Mouse (Mus musculus): ENCODE results near the gene Ccl5. TPM values are rescaled to one million over a fixed set of nuclear protein-coding genes. Genes with fewer than 3 reads are reported as not detected.

The Ccl5 gene
- 0.74 and 5.3 TPM in 2 replicates for polyA plus RNA-seq (2021; fragmentation: Nextera tagmentation)
- long read RNA-seq, experiment 1: 0 reads
- long read RNA-seq, experiment 2: 0 reads

DNA sequence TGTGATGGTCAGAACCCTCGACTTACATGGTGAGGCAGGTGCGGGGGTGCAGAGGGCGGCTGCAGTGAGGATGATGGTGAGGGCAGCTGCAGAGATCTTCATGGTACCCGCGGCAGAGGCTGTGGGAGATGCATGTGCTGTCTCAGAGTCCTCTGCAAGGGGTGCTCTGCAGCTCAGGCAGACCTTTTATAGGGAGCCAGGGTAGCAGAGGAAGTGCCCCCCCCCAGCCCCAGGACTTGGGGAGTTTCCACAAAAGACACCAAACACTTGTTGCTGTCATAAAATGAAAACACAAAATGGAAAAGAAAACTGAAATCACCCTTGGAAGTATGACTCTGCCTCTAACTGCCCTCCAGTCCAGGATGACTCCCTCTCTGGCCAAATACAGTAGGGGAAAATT is at the start of gene Ccl5:
Gene Ccl5, minus strand, starts transcription at position 159 of the 400 bp plus-strand sequence.

DNA sequence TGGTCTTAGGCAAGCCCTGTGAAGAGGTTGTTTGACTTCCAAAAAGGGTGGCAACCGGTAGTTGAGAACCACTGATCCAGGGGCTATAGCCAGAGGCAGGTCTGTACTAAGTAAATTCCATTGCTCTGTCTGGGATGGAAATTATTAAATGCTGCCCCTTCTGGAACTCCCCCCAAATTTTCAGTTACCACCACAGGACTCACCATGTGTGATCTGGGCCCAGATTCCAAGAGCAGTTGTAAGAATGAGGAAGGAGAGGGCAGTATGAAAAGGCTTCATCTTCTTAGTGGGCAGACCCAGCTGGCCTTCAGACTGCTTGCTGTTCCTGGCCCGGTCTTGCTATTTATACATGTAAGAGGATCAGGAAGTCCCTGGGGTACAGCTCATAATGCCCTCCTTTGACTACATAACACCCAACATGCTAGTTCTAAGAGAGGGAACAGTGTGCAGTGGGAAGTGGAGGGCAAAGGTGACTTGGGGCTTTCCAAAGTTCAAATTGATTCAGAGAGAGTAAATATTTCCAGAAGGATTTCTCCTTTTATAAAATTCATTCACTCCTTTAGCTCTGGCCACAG is 48.0 kb upstream of the Ccl5 start, which contains the start of gene Ccl9:
Gene Ccl9, minus strand, starts transcription at position 451 of the 575 bp plus-strand sequence.

DNA sequence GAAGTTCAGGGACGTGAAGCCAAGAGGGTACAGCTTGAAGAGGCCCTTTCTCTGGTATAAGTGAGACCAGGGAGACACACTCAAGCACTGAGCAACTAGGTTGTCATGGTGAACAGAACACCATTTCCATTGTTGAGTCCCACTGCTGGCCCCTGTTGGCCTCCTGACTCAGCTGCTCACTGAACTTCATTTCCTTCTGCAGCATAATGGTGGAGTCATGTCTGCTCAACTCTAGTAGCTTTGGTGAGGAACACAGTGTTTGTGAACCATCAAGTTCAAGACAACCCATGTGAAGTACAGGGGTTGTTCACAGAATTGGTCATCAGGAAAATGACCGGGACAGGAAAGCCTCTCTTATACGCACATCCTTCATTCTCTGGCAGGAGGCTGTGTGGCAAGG is 8.2 kb downstream of the Ccl5 start, which contains the start of gene Heatr9:
Gene Heatr9, minus strand, starts transcription at position 101 of the 400 bp plus-strand sequence.

Other genes starting within 250 kb of the Ccl5 start
- gene Slfn14, start 243.8 kb downstream of the Ccl5 start, polyA plus RNA-seq (2021; fragmentation: Nextera tagmentation): not detected in 2 replicates
- 65.4 and 103 TPM in 2 replicates for gene Ap2b1, start 231.5 kb downstream of the Ccl5 start, polyA plus RNA-seq (2021; fragmentation: Nextera tagmentation)
- 8.9 and 11.4 TPM in 2 replicates for gene Pex12, start 227.9 kb downstream of the Ccl5 start, polyA plus RNA-seq (2021; fragmentation: Nextera tagmentation)
- gene Rasl10b, start 121.4 kb downstream of the Ccl5 start, polyA plus RNA-seq (2021; fragmentation: Nextera tagmentation): 22.6 and 32.3 TPM in 2 replicates
- gene Gas2l2, start 101.1 kb downstream of the Ccl5 start, polyA plus RNA-seq (2021; fragmentation: Nextera tagmentation): 0.29 TPM in 2 replicates
- 0.82 and 1.1 TPM in 2 replicates for gene 1700020L24Rik, start 92.8 kb downstream of the Ccl5 start, polyA plus RNA-seq (2021; fragmentation: Nextera tagmentation)
- gene Mmp28, start 67.4 kb downstream of the Ccl5 start, polyA plus RNA-seq (2021; fragmentation: Nextera tagmentation): 1.0 and 2.0 TPM in 2 replicates
- 0.81 and 0.97 TPM in 2 replicates for gene Taf15, start 57.4 kb downstream of the Ccl5 start, polyA plus RNA-seq (2021; fragmentation: Nextera tagmentation)
- gene Heatr9, start 8.3 kb downstream of the Ccl5 start, polyA plus RNA-seq (2021; fragmentation: Nextera tagmentation): not detected in 2 replicates
- 0.67 and 2.3 TPM in 2 replicates for gene Ccl9, start 48.1 kb upstream of the Ccl5 start, polyA plus RNA-seq (2021; fragmentation: Nextera tagmentation)
- gene Ccl6, start 62.6 kb upstream of the Ccl5 start, polyA plus RNA-seq (2021; fragmentation: Nextera tagmentation): 3.0 TPM in 2 replicates
- gene Rpl9-ps1, start 115.1 kb upstream of the Ccl5 start, polyA plus RNA-seq (2021; fragmentation: Nextera tagmentation): not detected in 2 replicates
- 1.0 and 1.1 TPM in 2 replicates for gene Ccl3, start 118.8 kb upstream of the Ccl5 start, polyA plus RNA-seq (2021; fragmentation: Nextera tagmentation)
- 0.78 and 1.6 TPM in 2 replicates for gene Ccl4, start 132.1 kb upstream of the Ccl5 start, polyA plus RNA-seq (2021; fragmentation: Nextera tagmentation)
- 2.4 and 3.2 TPM in 2 replicates for gene Wfdc17, start 173.5 kb upstream of the Ccl5 start, polyA plus RNA-seq (2021; fragmentation: Nextera tagmentation)
- gene Wfdc18, start 178.5 kb upstream of the Ccl5 start, polyA plus RNA-seq (2021; fragmentation: Nextera tagmentation): 9.6 and 12.4 TPM in 2 replicates
- gene Wfdc21, start 216.4 kb upstream of the Ccl5 start, polyA plus RNA-seq (2021; fragmentation: Nextera tagmentation): not detected in 2 replicates
- gene Heatr6, start 223.2 kb upstream of the Ccl5 start, polyA plus RNA-seq (2021; fragmentation: Nextera tagmentation): 5.9 and 6.4 TPM in 2 replicates

Data from left cerebral cortex, adult 6 months (tissue).